In the genomic region with DNA sequence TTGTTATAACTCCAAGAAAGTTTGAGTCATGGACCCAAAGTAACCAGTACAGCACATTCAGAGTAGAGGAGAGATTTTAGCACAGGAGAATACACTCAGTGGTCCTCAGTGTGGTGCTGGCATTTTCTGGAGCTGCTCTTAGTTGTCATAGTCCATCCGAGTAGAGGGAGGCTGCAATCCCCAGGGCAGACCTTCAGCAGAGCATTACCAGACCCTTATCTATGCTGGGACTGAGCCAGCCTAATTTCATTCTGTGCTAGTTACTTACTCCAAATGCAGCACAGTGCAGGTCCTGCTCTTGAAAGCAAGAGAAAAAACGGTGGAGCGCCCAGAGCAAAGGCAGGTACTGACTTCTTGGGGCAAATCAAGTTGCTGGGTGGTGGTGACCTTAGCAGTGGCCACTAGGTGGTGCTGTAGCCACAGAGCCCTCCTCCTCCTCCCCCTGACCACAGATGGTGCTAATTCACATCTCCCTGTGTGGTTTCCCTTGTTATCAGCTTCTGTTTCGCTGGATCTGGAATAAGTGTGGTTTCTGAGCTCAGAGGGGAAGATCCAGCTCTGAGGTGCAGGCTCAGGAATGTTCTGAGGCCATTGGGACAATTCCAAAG, we compare ENCODE assay signal across 8 mouse cellular contexts. TPM values are rescaled to one million over a fixed set of nuclear protein-coding genes. Genes with fewer than 3 reads are reported as not detected.
DNase-seq lines count a peak whose midpoint lies in the region; ATAC-seq and TF ChIP-seq lines count a peak whose summit lies in the region.

No protein-coding gene starts in this region.

- H3K36me3 ChIP-seq in intestine, embryonic 16.5 days (ENCODE audit: control insufficient read depth, insufficient read depth, low read length): no peaks in the 10 kb centered on the region
- H3K36me3 ChIP-seq in limb, embryonic 12.5 days: peaks cover 47% of the 10 kb centered on the region; the same call in 1 of the 2 replicates
- peaks cover 15% of the 10 kb centered on the region; the same call in 1 of the 2 replicates for H3K36me3 ChIP-seq in midbrain, embryonic 15.5 days (replicated peaks)

- H3K27ac ChIP-seq in cortical plate, adult 2 months (ENCODE audit: insufficient read depth, low read length): no peak overlapping the region
- no peak overlapping the region for H3K27ac ChIP-seq in intestine, embryonic 16.5 days (ENCODE audit: low read length)
- H3K27ac ChIP-seq in limb, embryonic 12.5 days: no peak overlapping the region
- H3K27ac ChIP-seq in midbrain, embryonic 15.5 days: no peak overlapping the region

- DNase-seq in 3134 (ENCODE audit: extremely low read depth, insufficient read length, low spot score): peak; percentile 53
- peak; percentile 64 for DNase-seq in gastrocnemius, postnatal 14 days
- DNase-seq in spleen, postnatal 14 days (ENCODE audit: low spot score in 2 of 2): peak; percentile 21 to 56

- 38% methylated on average over 4 of the region's 4 CpGs for WGBS in intestine, embryonic 16.5 days
- 41% methylated on average over 4 of the region's 4 CpGs for WGBS in limb, embryonic 12.5 days
- WGBS in midbrain, embryonic 15.5 days: 38% methylated on average over 4 of the region's 4 CpGs

- no peaks in the 10 kb centered on the region for H3K27me3 ChIP-seq in intestine, embryonic 16.5 days (replicated peaks; ENCODE audit: control insufficient read depth, insufficient read depth, low read length)
- no peaks in the 10 kb centered on the region for H3K27me3 ChIP-seq in limb, embryonic 12.5 days
- no peaks in the 10 kb centered on the region for H3K27me3 ChIP-seq in midbrain, embryonic 15.5 days (replicated peaks)

- no peaks in the 10 kb centered on the region for H3K9me3 ChIP-seq in intestine, embryonic 16.5 days (ENCODE audit: control insufficient read depth, low read length)
- H3K9me3 ChIP-seq in limb, embryonic 12.5 days: no peaks in the 10 kb centered on the region
- H3K9me3 ChIP-seq in midbrain, embryonic 15.5 days: no peaks in the 10 kb centered on the region

- no peak overlapping the region for H3K4me3 ChIP-seq in cortical plate, adult 2 months (ENCODE audit: insufficient read depth, low read length)
- no peak overlapping the region for H3K4me3 ChIP-seq in intestine, embryonic 16.5 days (ENCODE audit: low read length)
- no peak overlapping the region for H3K4me3 ChIP-seq in limb, embryonic 12.5 days (replicated peaks)
- H3K4me3 ChIP-seq in midbrain, embryonic 15.5 days: no peak overlapping the region

- no peak for TF ChIP-seq POLR2A in cortical plate, adult 2 months (IDR thresholded peaks at IDR 0.05; ENCODE audit: extremely low read depth, insufficient read depth, low read length)

- intact Hi-C loops in gastrocnemius, postnatal 14 days (cut with DNase I; ENCODE audit: low total_unique reads): loop anchor here (5.0 kb wide), 1 partner anchor 222 kb away; the partner anchor contains the start of genes Socs1 and Tnp2

- H3K4me1 ChIP-seq in cortical plate, adult 2 months (ENCODE audit: control insufficient read depth, insufficient read depth, low read length): peaks cover 4% of the 10 kb centered on the region; the same call in 1 of the 2 replicates
- H3K4me1 ChIP-seq in intestine, embryonic 16.5 days (ENCODE audit: control insufficient read depth, insufficient read depth, low read length): no peaks in the 10 kb centered on the region
- H3K4me1 ChIP-seq in limb, embryonic 12.5 days (replicated peaks): peaks cover 3% of the 10 kb centered on the region; the same call in 1 of the 2 replicates
- peaks cover 3% of the 10 kb centered on the region; the same call in 1 of the 2 replicates for H3K4me1 ChIP-seq in midbrain, embryonic 15.5 days

- no peak overlapping the region for H3K9ac ChIP-seq in intestine, embryonic 16.5 days (ENCODE audit: low read depth, low read length)
- H3K9ac ChIP-seq in limb, embryonic 12.5 days (replicated peaks): no peak overlapping the region
- no peak overlapping the region for H3K9ac ChIP-seq in midbrain, embryonic 15.5 days

- ATAC-seq in activated CD4-positive, CD25-positive, alpha-beta regulatory T cell, adult 4 months: peak; percentile 80
- ATAC-seq in intestine, embryonic 16.5 days: peak; percentile 74
- peak; percentile 71 for ATAC-seq in limb, embryonic 12.5 days (ENCODE audit: insufficient number of reproducible peaks, insufficient read depth, low FRiP score, low TSS enrichment, low read depth)
- ATAC-seq in midbrain, embryonic 15.5 days (replicated peaks): peak; percentile 60; the same call in 1 of the 2 replicates

- no peak overlapping the region for H3K4me2 ChIP-seq in intestine, embryonic 16.5 days (ENCODE audit: low read depth, low read length)
- H3K4me2 ChIP-seq in limb, embryonic 12.5 days: no peak overlapping the region
- no peak overlapping the region for H3K4me2 ChIP-seq in midbrain, embryonic 15.5 days

- TF ChIP-seq CTCF in cortical plate, adult 2 months (IDR thresholded peaks at IDR 0.05; ENCODE audit: extremely low read depth, insufficient read depth, low read length): peak; percentile 92

RNA-seq across cellular contexts. Expression of gene Clec16a, which starts 20.2 kb away (rescaled TPM):
- 1 to 10 TPM; 7.0 to 7.8 TPM for polyA plus RNA-seq in activated CD4-positive, CD25-positive, alpha-beta regulatory T cell, adult 4 months (2017; shearing (Covaris generic))
- polyA plus RNA-seq in cortical plate, adult 2 months (2012; rRNA removed): 46.2 and 49.3 TPM in 2 replicates
- 10 to 100 TPM; 26.2 to 28.4 TPM for total RNA-seq in gastrocnemius, postnatal 14 days (2021)
- polyA plus RNA-seq in intestine, embryonic 16.5 days (2015; fragmentation: Nextera tagmentation; extraction: Ambion mirVana): 22.1 and 24.3 TPM in 2 replicates
- 34.6 and 40.6 TPM in 2 replicates for polyA plus RNA-seq in limb, embryonic 12.5 days (2016; fragmentation: Nextera tagmentation; extraction: Ambion mirVana)
- 73.9 and 89.0 TPM in 2 replicates for polyA plus RNA-seq in midbrain, embryonic 15.5 days (2015; fragmentation: Nextera tagmentation; extraction: Ambion mirVana)

RNA-seq across cellular contexts. Expression of gene Dexi, which starts 22.5 kb away (rescaled TPM):
- 1 to 10 TPM; 3.0 to 3.1 TPM for polyA plus RNA-seq in activated CD4-positive, CD25-positive, alpha-beta regulatory T cell, adult 4 months (2017; shearing (Covaris generic))
- polyA plus RNA-seq in cortical plate, adult 2 months (2012; rRNA removed): 84.5 and 85.3 TPM in 2 replicates
- total RNA-seq in gastrocnemius, postnatal 14 days (2021): 10 to 100 TPM; 25.9 to 26.0 TPM
- polyA plus RNA-seq in intestine, embryonic 16.5 days (2015; fragmentation: Nextera tagmentation; extraction: Ambion mirVana): 2.9 and 6.7 TPM in 2 replicates
- 34.0 and 34.3 TPM in 2 replicates for polyA plus RNA-seq in limb, embryonic 12.5 days (2016; fragmentation: Nextera tagmentation; extraction: Ambion mirVana)
- 17.1 and 17.8 TPM in 2 replicates for polyA plus RNA-seq in midbrain, embryonic 15.5 days (2015; fragmentation: Nextera tagmentation; extraction: Ambion mirVana)
